Mouse (Mus musculus) urinary bladder, postnatal 25 days (tissue): Measurements from ENCODE around the gene Igll1.
"Not testable (repeated sequence)": the region's sequence is repeated elsewhere in the genome, so short reads cannot be mapped to it uniquely, and the experiment has no call there.

Source experiments
- DNase-seq: peaks from one replicate; pipeline ENCODE4 v3.0.0; 2022; ENCODE audit warnings: low spot score

Igll1 gene

DNA sequence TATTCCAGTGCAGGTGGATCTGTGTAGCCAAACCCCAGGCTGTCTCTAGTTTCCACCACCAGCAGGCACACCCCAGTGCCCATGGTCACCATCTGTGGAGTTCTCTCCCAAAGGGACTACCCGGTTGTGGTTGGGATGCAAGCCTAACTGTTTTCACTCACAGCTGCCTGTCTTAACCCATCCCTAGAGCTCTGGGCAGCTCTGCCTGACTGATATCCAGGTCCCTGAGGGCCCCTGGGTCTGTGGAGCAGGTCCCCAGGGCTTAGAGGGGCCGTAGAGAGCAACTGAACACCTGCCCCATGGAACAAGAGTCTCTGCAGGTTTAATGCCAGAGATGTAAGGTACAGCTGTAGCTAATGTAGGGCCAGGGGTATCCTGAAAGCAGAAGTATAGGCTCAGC is at the start of gene Igll1:
Igll1 (minus strand) TSS at position 8 of the 400 bp plus-strand sequence.
- DNase-seq, result no peak

DNA sequence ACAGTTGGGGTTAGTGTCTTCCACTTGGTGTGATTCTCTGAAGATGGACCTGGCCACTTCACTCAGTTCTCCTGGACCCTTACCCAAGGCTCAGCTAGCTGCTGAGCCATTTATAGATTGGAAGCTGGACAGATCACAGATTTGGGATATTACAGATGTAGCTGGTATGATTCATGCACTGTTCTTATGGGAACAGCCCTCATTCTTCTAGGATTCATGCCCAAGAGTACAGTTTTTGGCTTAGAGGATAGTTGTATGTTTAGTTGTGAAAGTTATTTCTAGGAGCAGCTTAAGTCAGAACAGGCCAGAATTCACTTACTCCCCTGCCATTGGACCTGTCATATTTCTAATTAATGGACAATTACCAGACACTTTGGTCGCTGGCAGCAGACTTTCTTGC is 49.7 kb upstream of the Igll1 start:
- no peak for DNase-seq

DNA sequence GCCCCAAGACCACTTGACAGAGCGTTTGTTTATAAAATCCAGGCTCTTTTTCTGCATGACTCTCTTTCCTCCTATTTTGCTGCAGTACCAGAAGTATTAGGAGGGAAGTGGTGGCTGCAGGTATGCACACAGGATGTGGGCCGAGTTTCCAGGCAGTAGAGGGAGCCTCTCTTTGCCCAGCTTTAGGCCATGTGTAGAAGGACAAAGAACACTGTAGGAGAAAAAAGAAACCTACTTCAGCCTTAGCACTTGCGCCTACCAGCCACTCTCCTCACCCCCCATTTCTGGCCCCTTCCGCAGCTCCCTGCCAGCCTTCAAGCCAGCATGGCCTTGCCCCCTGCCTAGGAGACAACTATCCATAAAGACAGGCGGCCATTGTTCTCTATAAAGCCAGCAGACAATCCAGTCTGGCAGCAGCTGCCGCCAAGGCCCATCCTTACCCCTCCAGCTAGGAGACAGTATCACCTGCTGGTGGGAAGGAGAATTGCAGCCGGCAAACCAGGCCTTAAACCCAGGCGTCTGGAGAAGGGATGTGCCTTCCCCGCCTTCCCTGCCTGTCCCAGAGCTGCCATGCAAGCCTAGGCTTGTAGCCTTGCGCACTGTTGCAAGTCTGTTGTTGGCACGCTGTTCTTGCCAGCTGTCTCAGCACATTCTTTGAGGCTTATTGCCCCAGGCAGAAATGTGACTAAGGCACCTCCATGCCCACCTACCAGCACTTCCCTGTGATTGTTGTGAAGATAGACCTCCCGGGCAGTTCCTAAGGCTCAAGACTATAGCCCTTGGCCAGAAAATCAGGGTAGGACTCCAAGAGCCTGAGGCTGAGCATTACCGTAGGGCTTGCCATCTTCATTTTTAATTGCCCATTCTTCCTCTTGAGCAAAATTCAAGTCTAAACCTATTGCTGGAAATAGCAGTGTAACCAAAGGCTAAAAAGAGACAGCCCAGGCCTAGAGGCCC is 48.1 kb upstream of the Igll1 start:
- DNase-seq, result peak; percentile 64

DNA sequence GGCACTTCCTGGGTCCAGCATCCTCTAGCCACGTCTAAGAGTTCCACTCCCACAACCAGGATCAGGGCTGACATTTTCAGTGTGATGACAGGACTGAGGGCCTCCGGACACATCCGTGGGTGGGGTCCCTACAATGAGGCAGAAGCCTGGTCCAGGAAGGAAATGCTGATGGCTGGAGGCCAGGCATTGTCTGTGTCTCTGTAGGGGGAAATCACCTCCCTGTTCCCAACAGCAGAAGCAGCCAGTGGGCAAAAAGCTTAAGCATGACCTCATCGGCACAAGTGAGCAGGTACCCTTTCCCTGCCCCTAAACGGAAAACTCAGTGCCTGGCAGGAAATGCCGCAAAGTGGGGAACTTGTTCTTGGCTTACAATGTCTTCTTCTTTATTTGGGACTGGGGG is 44.0 kb upstream of the Igll1 start:
- no peak for DNase-seq

DNA sequence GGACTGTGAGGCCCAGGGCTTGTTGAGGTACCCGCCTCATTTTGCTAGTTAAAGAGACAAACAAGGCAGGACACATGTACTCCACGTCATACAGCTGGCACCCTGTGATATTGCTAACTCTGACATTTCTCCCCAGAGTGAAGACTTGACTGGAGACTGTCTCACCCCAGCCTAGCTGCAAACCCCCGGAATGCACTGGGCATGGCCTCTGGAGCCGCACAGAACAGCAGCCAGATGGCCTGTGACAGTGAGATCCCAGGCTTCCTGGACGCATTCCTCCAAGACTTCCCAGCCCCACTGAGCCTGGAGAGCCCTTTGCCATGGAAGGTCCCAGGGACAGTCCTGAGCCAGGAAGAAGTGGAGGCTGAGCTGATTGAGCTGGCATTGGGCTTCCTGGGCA is 39.4 kb upstream of the Igll1 start:
- no peak for DNase-seq

DNA sequence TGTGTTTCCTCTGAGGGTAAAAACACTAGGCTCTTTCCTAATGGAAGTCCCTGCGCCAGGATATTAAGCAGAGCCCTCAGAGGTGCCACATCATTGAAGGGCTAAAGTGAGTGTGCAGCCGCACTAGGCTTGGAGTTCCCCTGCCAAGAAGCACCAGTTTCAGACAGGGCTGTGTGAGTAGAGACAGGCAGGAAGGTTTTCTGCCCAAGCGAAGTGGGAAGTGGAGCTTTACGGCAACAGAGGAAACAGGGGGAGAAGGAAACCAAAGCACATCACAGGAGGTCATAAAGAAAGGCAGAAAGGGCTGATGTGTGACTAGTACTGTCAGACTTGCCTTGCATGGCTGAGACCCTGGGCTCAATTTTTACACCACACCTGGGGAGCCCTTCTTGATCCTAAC is 38.5 kb upstream of the Igll1 start:
- DNase-seq, result no peak

DNA sequence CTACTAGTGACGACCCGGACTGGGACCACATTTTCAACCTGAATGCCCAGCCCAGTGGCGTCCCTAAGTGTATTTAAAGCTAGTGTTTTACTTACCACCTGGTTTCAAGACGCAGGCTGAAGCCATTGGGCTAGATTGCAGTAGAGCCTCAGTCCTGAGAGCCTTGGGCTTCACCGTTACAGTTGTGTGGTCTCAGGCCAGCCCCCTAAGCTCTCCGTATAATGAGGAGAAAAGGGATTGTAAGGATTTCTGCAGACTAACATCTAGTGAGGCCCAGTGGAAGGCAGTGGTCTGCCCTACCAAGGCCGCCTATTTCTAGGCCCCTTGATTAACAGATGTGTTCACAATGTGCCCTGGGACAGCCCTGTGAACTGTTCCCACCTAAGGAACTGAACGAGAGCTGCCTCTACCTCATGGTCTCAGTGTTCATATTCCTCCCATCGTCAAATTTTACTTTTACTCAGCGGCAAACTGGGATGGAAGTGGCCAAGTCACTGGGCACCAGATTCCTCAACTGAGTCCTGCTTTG is 33.3 kb upstream of the Igll1 start:
- DNase-seq, result no peak

DNA sequence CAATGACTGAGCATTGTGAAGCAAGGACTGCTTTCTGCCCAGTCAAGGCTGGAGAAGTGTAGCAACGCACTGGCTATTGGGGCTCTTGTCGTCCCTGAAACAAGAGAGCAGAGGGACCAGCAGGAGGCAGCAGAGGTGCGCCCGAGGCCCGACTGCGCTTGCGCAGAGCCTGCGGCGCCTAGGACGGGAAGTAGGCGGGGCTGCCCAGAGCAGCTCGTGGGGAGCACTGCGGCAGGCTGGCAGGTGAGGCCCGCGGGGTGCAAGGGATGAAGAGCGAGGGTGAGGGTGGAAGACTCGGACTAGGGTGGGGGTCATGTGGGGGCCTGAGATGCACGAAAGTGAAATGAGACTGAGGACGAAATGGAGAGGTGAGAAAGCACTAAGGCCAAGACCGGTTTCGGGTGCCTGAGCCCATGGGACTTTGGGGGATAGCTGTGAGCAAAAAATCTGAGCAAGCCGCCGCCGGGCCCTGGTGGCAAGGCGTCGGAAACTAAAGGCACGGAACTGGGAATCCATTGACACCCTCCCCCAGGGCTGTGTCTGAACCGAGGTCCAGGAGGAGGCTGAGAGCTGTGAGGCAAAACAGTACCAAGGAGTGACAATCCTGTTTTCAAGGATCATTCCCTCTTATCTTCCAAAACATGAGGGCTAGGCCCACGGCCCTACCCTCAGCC is 32.7 kb upstream of the Igll1 start, which contains the start of gene Ppm1f:
Ppm1f (plus strand) TSS at position 88 of the 674 bp plus-strand sequence.
- DNase-seq, result peak; percentile 96

DNA sequence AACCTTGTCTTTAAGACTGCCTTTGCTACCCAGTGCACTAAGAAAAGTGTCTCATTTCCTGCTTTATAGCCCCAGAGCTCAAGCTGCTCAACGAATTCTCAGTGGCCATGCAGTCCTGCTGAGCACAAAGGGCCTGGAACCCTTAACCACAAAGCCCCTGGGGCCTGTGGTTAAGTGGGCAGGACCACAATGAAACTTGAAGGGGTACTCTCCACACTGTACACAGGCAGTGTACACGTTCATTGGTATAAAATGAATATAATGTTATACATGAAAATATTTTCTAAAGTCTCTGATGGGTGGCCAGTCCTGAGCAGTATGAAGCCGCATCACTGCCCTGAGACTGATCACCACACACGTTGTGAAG is 32.2 kb upstream of the Igll1 start:
- DNase-seq, result no peak

DNA sequence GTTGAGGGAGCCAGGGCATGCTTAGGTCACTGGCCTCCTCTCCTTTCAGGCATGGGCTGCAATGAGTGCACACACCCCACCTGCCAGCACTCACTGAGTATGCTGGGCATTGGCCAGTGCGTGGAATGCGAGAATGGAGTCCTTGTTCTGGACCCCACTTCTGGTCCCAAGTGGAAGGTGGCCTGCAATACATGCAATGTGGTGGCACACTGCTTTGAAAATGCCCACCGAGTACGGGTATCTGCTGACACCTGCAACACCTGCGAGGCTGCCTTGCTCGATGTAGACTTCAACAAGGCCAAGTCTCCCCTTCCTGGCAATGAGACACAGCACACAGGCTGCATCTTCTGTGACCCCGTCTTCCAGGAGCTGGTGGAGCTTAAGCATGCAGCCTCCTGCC is 28.6 kb upstream of the Igll1 start:
- no peak for DNase-seq

DNA sequence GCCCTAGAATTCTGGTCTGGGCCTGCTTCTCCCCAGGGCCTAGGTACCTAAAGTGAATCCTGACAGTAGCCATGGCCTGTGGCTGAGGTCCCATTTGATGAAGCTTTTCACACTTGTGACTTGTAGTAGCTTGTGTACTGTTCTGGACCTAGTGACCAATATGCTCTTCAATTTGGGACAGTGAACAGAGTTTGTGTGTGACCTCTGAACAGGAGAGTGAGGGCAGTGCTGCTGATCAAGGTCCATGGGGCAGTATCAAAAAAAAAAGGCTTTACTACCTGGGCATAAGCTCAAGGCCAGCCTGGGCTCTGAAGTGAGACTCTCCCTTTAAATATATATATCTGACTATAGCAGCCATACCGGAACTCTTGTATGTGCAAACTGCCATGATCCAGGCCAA is 24.6 kb upstream of the Igll1 start:
- no peak for DNase-seq

DNA sequence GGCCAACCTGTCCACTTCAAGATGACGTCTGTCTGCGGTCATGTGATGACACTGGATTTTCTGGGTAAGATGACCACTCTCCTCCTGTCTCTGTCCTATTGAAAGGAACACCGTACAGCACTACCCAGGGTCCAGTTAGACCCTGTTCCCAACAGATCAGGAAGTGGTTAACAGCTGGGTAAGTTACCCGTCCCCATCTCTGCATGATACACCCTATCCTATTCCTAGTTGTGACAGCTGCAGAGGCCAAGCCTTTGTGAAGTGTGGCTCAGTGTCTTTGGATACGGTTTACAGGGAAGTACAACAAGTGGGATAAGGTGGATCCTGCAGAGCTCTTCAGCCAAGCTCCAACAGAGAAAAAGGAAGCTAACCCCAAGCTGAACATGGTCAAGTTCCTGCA is 15.2 kb upstream of the Igll1 start:
- no peak for DNase-seq

DNA sequence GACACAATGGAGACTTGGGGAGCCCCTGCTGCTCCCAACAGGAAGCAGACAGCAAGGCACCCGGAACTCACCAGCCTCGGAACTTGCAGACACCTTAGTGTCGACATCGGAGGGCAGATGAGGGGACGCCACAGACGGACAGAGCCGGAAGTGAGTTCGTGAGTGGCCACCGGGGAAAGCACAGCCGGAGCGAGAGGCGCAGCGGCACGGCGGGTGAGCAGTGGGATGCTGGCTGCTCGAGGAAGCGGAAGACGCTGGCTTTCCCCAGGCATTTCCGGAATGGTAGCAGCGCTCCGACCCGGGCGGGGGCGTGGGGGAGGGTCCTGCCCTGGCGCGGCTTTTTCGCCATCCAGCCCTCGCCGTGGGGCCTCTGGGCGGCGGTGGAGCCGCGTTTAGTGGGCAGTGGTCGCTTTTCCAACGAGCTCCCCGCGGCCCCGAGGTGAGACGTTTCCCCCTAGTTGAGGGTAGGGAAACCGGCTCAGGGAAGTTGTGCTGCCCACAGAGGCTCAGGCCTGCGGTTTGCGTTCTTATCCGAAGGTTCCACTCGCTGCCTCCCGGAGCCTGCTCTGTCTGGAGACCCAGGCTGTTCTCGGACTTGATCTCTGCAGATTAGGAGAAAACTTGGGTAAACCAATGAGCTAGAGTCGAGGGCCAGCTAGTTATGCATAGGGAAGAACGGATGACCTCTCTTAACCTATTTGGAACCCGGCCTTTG is 7.0 kb upstream of the Igll1 start, which contains the start of the genes Top3b and Vpreb1:
Top3b (plus strand) TSS at position 120 of the 715 bp plus-strand sequence.
Vpreb1 (minus strand) TSS at position 227 of the 715 bp plus-strand sequence.
- DNase-seq, result peak; percentile 76

DNA sequence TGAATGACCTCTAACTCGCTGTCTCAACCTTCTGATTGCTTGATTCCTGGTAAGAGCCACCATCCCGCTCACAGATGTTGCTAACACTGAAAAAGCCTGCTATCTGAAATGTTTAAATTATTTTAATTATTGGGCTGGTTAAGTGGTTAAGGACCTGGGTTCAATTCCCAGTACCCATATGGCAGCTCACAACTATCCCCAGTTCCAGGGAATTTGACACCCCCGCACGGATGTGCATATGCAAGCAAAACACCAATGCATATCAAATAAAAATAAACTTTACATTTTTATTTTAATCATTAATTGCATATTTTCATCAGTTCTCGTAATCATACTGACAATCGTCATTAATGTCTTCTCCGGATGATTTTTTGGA is 6.4 kb upstream of the Igll1 start:
- no peak for DNase-seq

DNA sequence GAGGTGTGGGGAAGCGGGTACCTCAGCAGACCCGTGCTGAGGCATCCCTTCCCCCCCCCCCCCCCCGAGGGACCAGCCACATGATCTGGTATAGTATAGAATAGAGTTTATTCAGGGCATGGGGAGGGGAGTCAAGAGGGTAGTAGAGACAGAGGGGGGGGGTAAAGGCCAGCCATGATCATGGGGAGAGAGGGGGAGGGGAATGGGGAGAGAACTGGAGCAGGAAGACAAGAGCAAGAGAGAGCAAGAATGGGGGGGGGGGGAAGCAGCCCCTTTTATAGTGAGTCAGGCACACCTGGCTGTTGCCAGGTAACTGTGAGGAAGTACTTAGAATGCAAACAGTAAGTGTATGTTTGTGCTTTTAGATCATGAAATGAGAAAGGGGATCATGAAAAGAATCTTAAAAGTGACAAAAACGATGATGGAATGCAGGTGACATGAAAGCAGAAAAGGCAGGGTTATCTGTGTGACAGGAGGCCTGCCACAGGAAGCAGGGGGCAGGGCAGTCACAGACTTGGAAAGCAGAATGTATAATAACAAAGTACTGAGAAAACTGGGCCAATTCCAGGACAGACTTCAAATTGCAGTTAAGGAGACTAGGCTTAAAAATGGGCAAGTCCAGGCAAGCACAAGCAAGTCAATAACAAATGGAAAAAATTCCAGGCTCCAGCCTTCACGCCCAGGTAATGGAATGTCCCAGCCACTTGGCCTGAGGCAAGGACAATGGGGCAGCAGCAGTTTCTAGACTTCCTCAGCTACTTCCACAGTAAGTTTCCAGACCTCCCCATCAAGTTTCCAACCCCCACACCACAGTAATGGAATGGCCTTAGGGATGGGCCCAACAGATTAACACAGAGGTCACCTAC is 2.1 kb upstream of the Igll1 start:
- DNase-seq, result no peak

DNA sequence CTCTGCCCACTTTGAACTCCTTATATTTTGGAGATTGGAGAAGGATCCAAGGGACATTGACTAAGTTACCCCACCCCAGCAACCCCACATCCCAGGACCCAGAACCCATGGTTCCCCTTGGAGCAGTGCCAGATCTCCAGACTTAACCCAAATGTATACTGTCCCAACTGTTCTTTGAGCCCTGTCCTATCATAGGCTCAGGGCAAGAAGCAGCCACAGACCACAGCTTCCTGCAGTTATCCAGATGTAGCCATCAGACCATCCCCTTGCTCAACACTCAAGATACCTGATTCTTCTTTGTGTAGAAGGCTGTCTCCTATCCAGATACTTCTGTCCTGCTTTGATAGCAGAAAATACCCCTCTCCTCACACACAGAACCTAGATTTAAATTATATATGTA is 1.4 kb upstream of the Igll1 start:
- DNase-seq, result no peak

DNA sequence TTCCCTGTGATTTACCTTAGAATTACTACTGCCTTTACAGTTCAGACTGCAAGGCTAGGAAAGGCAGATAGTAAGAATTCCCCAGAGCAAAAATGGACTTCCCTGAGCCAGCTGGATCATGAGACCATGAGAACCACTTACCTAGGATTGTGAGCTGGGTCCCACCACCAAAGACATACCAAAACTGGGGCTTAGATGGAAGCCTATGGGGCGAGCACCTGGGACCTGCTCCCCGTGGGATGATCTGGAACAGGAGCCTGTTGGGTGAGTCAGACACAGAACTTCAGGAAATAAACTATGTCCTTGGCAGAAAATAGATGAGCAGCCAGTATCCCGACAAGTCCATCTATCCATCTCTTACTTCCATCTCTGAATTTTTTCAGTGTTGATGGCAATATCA is 1.5 kb downstream of the Igll1 start:
- DNase-seq, result peak; percentile 0

DNA sequence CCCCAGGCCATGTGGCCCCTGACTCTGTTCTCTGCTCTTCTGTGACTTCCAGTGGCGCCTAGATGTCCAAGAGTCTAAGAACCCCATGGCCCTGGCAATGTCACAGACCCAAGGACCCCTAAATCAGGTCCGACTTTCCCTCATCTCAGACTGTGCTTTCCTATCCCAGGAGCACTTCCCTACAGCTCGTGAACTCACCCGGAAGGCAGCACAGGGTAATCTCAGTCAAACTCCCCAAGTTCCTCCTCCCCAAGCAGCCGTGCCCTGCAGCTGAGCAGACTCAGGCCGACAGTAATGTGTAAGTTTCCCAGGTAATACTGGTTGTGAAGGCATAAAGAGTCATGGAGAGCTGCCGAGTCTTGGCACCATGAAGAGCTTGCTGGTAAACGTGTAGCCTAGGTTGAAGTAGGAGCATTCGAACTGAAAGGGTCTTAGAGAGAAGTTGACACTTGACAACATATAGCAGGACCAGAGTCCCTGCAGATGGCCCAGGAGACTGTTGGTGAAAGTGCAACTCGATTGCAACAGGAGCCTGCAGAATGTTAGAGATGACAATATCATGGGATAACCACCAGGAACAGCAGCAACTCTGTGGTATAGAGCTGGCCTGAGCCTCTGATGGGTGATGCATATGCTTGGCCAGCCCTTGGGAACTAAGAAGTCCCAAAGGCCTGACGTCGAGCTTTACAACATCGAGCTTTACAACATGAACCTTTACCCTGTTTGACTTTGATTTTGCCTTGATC is 6.9 kb downstream of the Igll1 start:
- no peak for DNase-seq

DNA sequence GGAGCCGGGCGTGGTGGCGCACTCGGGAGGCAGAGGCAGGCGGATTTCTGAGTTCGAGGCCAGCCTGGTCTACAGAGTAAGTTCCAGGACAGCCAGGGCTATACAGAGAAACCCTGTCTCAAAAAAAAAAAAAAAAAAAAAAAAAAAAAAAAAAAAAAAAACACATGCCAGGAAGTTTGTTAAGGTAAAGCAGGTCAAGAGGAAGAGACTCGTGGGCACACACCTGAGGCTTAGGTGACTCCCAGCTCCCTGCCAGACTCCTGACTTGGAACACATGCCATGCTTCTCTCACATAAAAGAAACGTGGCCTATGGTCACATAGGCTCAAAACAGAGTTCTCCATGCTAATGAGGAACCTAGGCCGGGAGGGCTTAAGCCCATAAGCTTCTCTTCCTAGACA is 7.7 kb downstream of the Igll1 start:
- not testable (repeated sequence) for DNase-seq

DNA sequence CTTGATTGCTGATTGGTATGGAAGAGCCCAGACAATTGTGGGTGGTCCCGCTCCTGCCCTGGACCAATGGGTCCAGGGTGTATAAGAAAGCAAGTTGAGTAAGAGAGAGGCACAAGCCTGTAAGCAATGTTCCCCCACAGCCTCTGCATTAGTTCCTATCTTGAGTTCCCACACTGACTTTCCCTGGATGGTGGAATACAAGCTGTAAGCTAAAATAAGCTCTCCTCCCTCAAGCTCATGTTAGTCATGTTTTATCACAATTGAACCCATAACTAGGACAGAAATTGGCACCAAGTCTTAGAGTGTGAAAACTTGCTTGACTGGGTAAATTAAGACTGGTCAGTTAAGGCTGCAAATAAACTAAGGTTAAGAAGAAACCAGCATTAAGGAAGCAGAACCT is 8.2 kb downstream of the Igll1 start:
- DNase-seq, result no peak

DNA sequence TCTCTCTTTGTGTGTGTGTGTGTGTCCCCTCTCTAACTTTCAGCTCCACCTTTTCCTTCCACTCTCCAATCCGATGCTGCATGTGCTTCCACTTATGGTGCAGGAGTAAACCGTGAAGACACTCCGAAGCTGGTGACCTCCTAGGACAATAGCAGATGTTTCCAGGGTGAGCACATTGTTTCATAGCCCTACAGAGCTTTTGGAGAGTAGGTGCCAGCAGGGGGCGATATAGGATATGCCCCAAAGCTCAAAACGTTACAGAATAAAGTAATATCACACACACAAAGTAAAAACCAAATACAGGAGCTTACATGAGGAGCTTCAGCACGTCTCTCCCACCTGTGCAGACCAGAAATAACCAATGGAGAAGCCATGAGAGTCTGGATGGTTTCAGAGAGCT is 8.9 kb downstream of the Igll1 start:
- peak; percentile 44 for DNase-seq
